Mouse (Mus musculus) hindbrain, embryonic 11.5 days (tissue): ENCODE measurements at regions not wholly inside any gene's neighbourhood (a gene's known extent, or its start where the extent isn't known, plus 50 kb on each side); places are given as distances from the start of the nearest gene placed in this dataset.

Source experiments
- ATAC-seq: fragments of 200-750 bp; cut with Nextera tagmentation; 2 replicates; pipeline ENCODE4 v1.8.0; 2017; ENCODE audit warnings: mild to moderate bottlenecking, moderate TSS enrichment, moderate library complexity; ENCODE audit not compliant: low FRiP score
- DNase-seq: peaks from one replicate; pipeline ENCODE4 v3.0.0-alpha.2; 2015; ENCODE audit warnings: low spot score
- H3K27ac ChIP-seq: fragments of 300-500 bp; sonication (generic); 2 replicates; pipeline ENCODE4 v1.5.1; 2014; ENCODE audit warnings: mild to moderate bottlenecking, low read depth, low read length
- H3K27me3 ChIP-seq: fragments of 300-500 bp; sonication (generic); 2 replicates; pipeline ENCODE4 v1.6.1; 2014; ENCODE audit warnings: mild to moderate bottlenecking, low read length, moderate library complexity, mixed read lengths; ENCODE audit not compliant: control insufficient read depth, insufficient read depth
- H3K36me3 ChIP-seq: fragments of 300-500 bp; sonication (generic); 2 replicates; pipeline ENCODE4 v1.6.1; 2014; ENCODE audit warnings: mild to moderate bottlenecking, low read length, moderate library complexity, mixed read lengths; ENCODE audit not compliant: control insufficient read depth, insufficient read depth
- H3K4me1 ChIP-seq: fragments of 300-500 bp; sonication (generic); replicated peaks from 2 replicates; pipeline ENCODE4 v1.6.1; 2014; ENCODE audit warnings: low read length, mixed read lengths; ENCODE audit not compliant: control insufficient read depth, insufficient read depth
- H3K4me2 ChIP-seq: fragments of 300-500 bp; sonication (generic); replicated peaks from 2 replicates; pipeline ENCODE4 v1.6.1; 2014; ENCODE audit warnings: mild to moderate bottlenecking, low read depth, low read length
- H3K4me3 ChIP-seq: fragments of 300-500 bp; sonication (generic); 2 replicates; pipeline ENCODE4 v1.5.1; 2014; ENCODE audit warnings: low read depth, low read length
- H3K9ac ChIP-seq: fragments of 300-500 bp; sonication (generic); 2 replicates; pipeline ENCODE4 v1.6.1; 2014; ENCODE audit warnings: low read depth, low read length
- H3K9me3 ChIP-seq: fragments of 300-500 bp; sonication (generic); 2 replicates; pipeline ENCODE4 v1.6.1; 2016; ENCODE audit warnings: low read length; ENCODE audit not compliant: control insufficient read depth
- WGBS: fragments of 180-500 bp; shearing (Covaris S2); extraction: QIAGEN DNeasy Blood & Tissue Kit; methylation state at CpG from one replicate; pipeline ENCODE4 v1.1.7; 2014; 5-methylcytosine and 5-hydroxymethylcytosine counted together

GRCm38 (mm10) chr11:17501120-17502043 is 244.0 kb downstream of the C1d start:
- DNase-seq: no peak
- Histone ChIP-seq H3K36me3 (no peaks in the 10 kb centered on the region), H3K27ac (no peak overlapping the region), H3K4me3 (no peak overlapping the region), H3K27me3 (no peaks in the 10 kb centered on the region), H3K4me2 (no peak overlapping the region), H3K4me1 (no peaks in the 10 kb centered on the region), H3K9me3 (no peaks in the 10 kb centered on the region), H3K9ac (no peak overlapping the region)
- ATAC-seq: no peak
- 80% methylated on average over 14 of the region's 14 CpGs for WGBS

- no peak overlapping the region for H3K4me3 ChIP-seq
- 84% methylated on average over 7 of the region's 7 CpGs for WGBS
- H3K4me2 ChIP-seq: no peak overlapping the region
- H3K9ac ChIP-seq: no peak overlapping the region
- H3K9me3 ChIP-seq: no peaks in the 10 kb centered on the region
- H3K27me3 ChIP-seq: no peaks in the 10 kb centered on the region
- no peaks in the 10 kb centered on the region for H3K4me1 ChIP-seq
- DNase-seq (no peak), ATAC-seq (no peak)
- no peaks in the 10 kb centered on the region for H3K36me3 ChIP-seq
- H3K27ac ChIP-seq: no peak overlapping the region
These were observed 244.7 kb downstream of the C1d start for GRCm38 (mm10) chr11:17502052-17502451.

GRCm38 (mm10) chr11:17522220-17522919 is 265.0 kb downstream of the C1d start:
- WGBS: 80% methylated on average over 12 of the region's 12 CpGs
- no peak for ATAC-seq
- no peak overlapping the region for H3K4me2 ChIP-seq

GRCm38 (mm10) chr11:17523329-17523728 is 265.9 kb downstream of the C1d start:
- DNase-seq: no peak
- no peaks in the 10 kb centered on the region for H3K36me3 ChIP-seq
- H3K27me3 ChIP-seq: no peaks in the 10 kb centered on the region
- no peak overlapping the region for H3K9ac ChIP-seq
- H3K4me2 ChIP-seq: no peak overlapping the region
- H3K27ac ChIP-seq: no peak overlapping the region
- no peaks in the 10 kb centered on the region for H3K4me1 ChIP-seq
- ATAC-seq: no peak
- H3K4me3 ChIP-seq: no peak overlapping the region
- whole genome bisulfite sequencing: 93% methylated on average over 4 of the region's 4 CpGs
- no peaks in the 10 kb centered on the region for H3K9me3 ChIP-seq

More at GRCm38 (mm10) chr11:17522220-17522919, 265.0 kb downstream of the C1d start:
- Histone ChIP-seq H3K4me1 (no peaks in the 10 kb centered on the region), H3K9me3 (no peaks in the 10 kb centered on the region), H3K9ac (no peak overlapping the region), H3K27ac (no peak overlapping the region), H3K27me3 (no peaks in the 10 kb centered on the region), H3K4me3 (no peak overlapping the region), H3K36me3 (no peaks in the 10 kb centered on the region)
- no peak for DNase-seq

GRCm38 (mm10) chr11:17524985-17525775 is 267.8 kb downstream of the C1d start:
- H3K36me3 ChIP-seq: no peaks in the 10 kb centered on the region
- no peaks in the 10 kb centered on the region for H3K9me3 ChIP-seq
- no peak overlapping the region for H3K4me3 ChIP-seq
- no peak overlapping the region for H3K27ac ChIP-seq
- no peak overlapping the region for H3K9ac ChIP-seq
- H3K4me1 ChIP-seq: no peaks in the 10 kb centered on the region
- no peak overlapping the region for H3K4me2 ChIP-seq
- ATAC-seq (no peak), DNase-seq (no peak)
- WGBS: 48% methylated on average over 7 of the region's 7 CpGs
- H3K27me3 ChIP-seq: no peaks in the 10 kb centered on the region

GRCm38 (mm10) chr11:17526476-17526875 is 269.1 kb downstream of the C1d start:
- no peak overlapping the region for H3K9ac ChIP-seq
- no peaks in the 10 kb centered on the region for H3K4me1 ChIP-seq
- H3K27me3 ChIP-seq: no peaks in the 10 kb centered on the region
- DNase-seq: no peak
- H3K4me2 ChIP-seq: no peak overlapping the region
- no peak for ATAC-seq
- no peak overlapping the region for H3K27ac ChIP-seq
- no peak overlapping the region for H3K4me3 ChIP-seq
- H3K36me3 ChIP-seq: no peaks in the 10 kb centered on the region
- no peaks in the 10 kb centered on the region for H3K9me3 ChIP-seq
- WGBS: 85% methylated on average over 5 of the region's 5 CpGs

- Histone ChIP-seq H3K4me3 (no peak overlapping the region), H3K27ac (no peak overlapping the region), H3K4me1 (no peaks in the 10 kb centered on the region), H3K4me2 (no peak overlapping the region), H3K36me3 (no peaks in the 10 kb centered on the region), H3K9ac (no peak overlapping the region), H3K9me3 (no peaks in the 10 kb centered on the region), H3K27me3 (no peaks in the 10 kb centered on the region)
- DNase-seq: no peak
- no peak for ATAC-seq
- 91% methylated on average over 6 of the region's 6 CpGs for WGBS
These were observed 271.2 kb downstream of the C1d start for GRCm38 (mm10) chr11:17528609-17529008.

- Histone ChIP-seq H3K36me3 (no peaks in the 10 kb centered on the region), H3K4me3 (no peak overlapping the region), H3K4me2 (no peak overlapping the region), H3K9me3 (no peaks in the 10 kb centered on the region), H3K4me1 (no peaks in the 10 kb centered on the region), H3K27ac (no peak overlapping the region), H3K27me3 (no peaks in the 10 kb centered on the region), H3K9ac (no peak overlapping the region)
- no peak for ATAC-seq
- DNase-seq: no peak
- WGBS: 79% methylated on average over 3 of the region's 3 CpGs
These were observed 276.3 kb downstream of the C1d start for GRCm38 (mm10) chr11:17533706-17534105.
